Mouse (Mus musculus) hindbrain, embryonic 11.5 days (tissue): ENCODE measurements around the gene Slit1. TPM values are rescaled to one million over a fixed set of nuclear protein-coding genes. Genes with fewer than 3 reads are reported as not detected.
A peak's percentile ranks its signal among the peaks of the same experiment; 100 is the strongest.

Experiments
- ATAC-seq: fragments of 200-750 bp; cut with Nextera tagmentation; 2 replicates; pipeline ENCODE4 v1.8.0; 2017; ENCODE audit warnings: mild to moderate bottlenecking, moderate TSS enrichment, moderate library complexity; ENCODE audit not compliant: low FRiP score
- DNase-seq: peaks from one replicate; pipeline ENCODE4 v3.0.0-alpha.2; 2015; ENCODE audit warnings: low spot score
- H3K27ac ChIP-seq: fragments of 300-500 bp; sonication (generic); 2 replicates; pipeline ENCODE4 v1.5.1; 2014; ENCODE audit warnings: mild to moderate bottlenecking, low read depth, low read length
- H3K27me3 ChIP-seq: fragments of 300-500 bp; sonication (generic); 2 replicates; pipeline ENCODE4 v1.6.1; 2014; ENCODE audit warnings: mild to moderate bottlenecking, low read length, moderate library complexity, mixed read lengths; ENCODE audit not compliant: control insufficient read depth, insufficient read depth
- H3K36me3 ChIP-seq: fragments of 300-500 bp; sonication (generic); 2 replicates; pipeline ENCODE4 v1.6.1; 2014; ENCODE audit warnings: mild to moderate bottlenecking, low read length, moderate library complexity, mixed read lengths; ENCODE audit not compliant: control insufficient read depth, insufficient read depth
- H3K4me1 ChIP-seq: fragments of 300-500 bp; sonication (generic); replicated peaks from 2 replicates; pipeline ENCODE4 v1.6.1; 2014; ENCODE audit warnings: low read length, mixed read lengths; ENCODE audit not compliant: control insufficient read depth, insufficient read depth
- H3K4me2 ChIP-seq: fragments of 300-500 bp; sonication (generic); replicated peaks from 2 replicates; pipeline ENCODE4 v1.6.1; 2014; ENCODE audit warnings: mild to moderate bottlenecking, low read depth, low read length
- H3K4me3 ChIP-seq: fragments of 300-500 bp; sonication (generic); 2 replicates; pipeline ENCODE4 v1.5.1; 2014; ENCODE audit warnings: low read depth, low read length
- H3K9ac ChIP-seq: fragments of 300-500 bp; sonication (generic); 2 replicates; pipeline ENCODE4 v1.6.1; 2014; ENCODE audit warnings: low read depth, low read length
- H3K9me3 ChIP-seq: fragments of 300-500 bp; sonication (generic); 2 replicates; pipeline ENCODE4 v1.6.1; 2016; ENCODE audit warnings: low read length; ENCODE audit not compliant: control insufficient read depth
- WGBS: fragments of 180-500 bp; shearing (Covaris S2); extraction: QIAGEN DNeasy Blood & Tissue Kit; methylation state at CpG from one replicate; pipeline ENCODE4 v1.1.7; 2014; 5-methylcytosine and 5-hydroxymethylcytosine counted together
- polyA plus RNA-seq: library from polyadenylated mRNA; unstranded; fragments of >200 nt; fragmentation: Nextera tagmentation; extraction: Ambion mirVana; gene quantifications from 2 replicates; pipeline ENCODE4 v1.2.1, GENCODE M21; 2014

Gene Slit1
- polyA plus RNA-seq, 1 experiment from 2014 or later: 22.8 TPM

DNA sequence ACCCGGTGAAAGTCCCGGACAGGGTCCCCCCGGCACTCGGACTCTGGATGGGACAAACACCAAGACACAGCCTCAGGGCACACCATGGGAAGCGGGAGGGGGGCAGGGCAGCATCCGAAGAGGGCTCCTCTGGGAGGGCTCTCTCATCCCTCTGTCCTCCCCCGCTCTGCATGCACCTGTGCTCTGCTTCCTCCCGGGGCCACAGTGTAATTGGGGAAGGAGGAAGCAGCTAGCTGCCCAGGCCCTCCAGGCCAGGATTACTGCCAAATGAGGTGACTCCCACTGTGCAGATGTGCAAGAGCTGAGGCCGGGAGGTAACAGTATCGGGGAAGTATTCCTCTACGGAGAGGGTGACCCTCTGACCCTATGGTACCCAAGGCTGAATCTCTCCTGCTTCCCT is 142.8 kb downstream of the Slit1 start:
- Histone ChIP-seq H3K4me1 (no peaks in the 10 kb centered on the region), H3K9ac (no peak overlapping the region), H3K36me3 (no peaks in the 10 kb centered on the region), H3K27me3 (no peaks in the 10 kb centered on the region), H3K4me2 (no peak overlapping the region), H3K9me3 (no peaks in the 10 kb centered on the region), H3K4me3 (no peak overlapping the region), H3K27ac (no peak overlapping the region)
- ATAC-seq (no peak), DNase-seq (no peak)
- 56% methylated on average over 11 of the region's 11 CpGs for WGBS

- 89% methylated on average over 6 of the region's 6 CpGs for WGBS
Measured at GRCm38 (mm10) chr19:41597170-41597894, 146.1 kb downstream of the Slit1 start.

DNA sequence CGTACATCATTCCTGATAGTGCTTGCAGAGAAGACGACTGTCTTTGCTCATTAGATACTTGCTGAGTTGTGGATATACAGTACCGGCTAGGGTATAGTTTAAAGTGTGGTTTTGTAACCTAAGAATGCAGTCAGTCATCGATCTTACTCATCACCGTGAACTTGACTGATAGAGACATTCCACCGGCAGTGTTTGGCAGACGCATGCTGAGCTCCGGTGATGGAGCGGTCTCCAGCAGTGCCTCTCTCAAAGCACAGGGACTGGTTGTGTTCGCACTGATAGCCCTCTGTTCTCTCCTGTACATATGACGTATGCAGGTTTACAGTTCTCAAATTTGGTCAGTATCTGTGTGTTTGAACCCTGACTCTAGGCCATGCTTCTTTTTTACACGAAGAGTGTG is 151.7 kb downstream of the Slit1 start:
- ATAC-seq: no peak
- H3K9ac ChIP-seq: no peak overlapping the region
- 66% methylated on average over 12 of the region's 12 CpGs for WGBS

More at GRCm38 (mm10) chr19:41597170-41597894, 146.1 kb downstream of the Slit1 start:
- Histone ChIP-seq H3K9ac (no peak overlapping the region), H3K27ac (no peak overlapping the region), H3K9me3 (no peaks in the 10 kb centered on the region), H3K4me3 (no peak overlapping the region), H3K36me3 (no peaks in the 10 kb centered on the region), H3K27me3 (no peaks in the 10 kb centered on the region), H3K4me1 (no peaks in the 10 kb centered on the region), H3K4me2 (no peak overlapping the region)
- ATAC-seq (no peak), DNase-seq (no peak)

GRCm38 (mm10) chr19:41589681-41590080 is 153.8 kb downstream of the Slit1 start:
- WGBS: 77% methylated on average over 8 of the region's 8 CpGs

More for the DNA sequence above, 151.7 kb downstream of the Slit1 start:
- Histone ChIP-seq H3K27ac (no peak overlapping the region), H3K36me3 (no peaks in the 10 kb centered on the region), H3K9me3 (no peaks in the 10 kb centered on the region), H3K4me2 (no peak overlapping the region), H3K4me1 (no peaks in the 10 kb centered on the region), H3K27me3 (no peaks in the 10 kb centered on the region), H3K4me3 (no peak overlapping the region)
- DNase-seq: no peak

GRCm38 (mm10) chr19:41589026-41589425 is 154.4 kb downstream of the Slit1 start:
- 84% methylated on average over 7 of the region's 7 CpGs for WGBS
- Histone ChIP-seq H3K4me3 (no peak overlapping the region), H3K9ac (no peak overlapping the region), H3K4me1 (no peaks in the 10 kb centered on the region), H3K4me2 (no peak overlapping the region), H3K9me3 (no peaks in the 10 kb centered on the region), H3K36me3 (no peaks in the 10 kb centered on the region), H3K27me3 (no peaks in the 10 kb centered on the region), H3K27ac (no peak overlapping the region)
- ATAC-seq: no peak
- no peak for DNase-seq

More at GRCm38 (mm10) chr19:41589681-41590080, 153.8 kb downstream of the Slit1 start:
- no peaks in the 10 kb centered on the region for H3K4me1 ChIP-seq
- no peaks in the 10 kb centered on the region for H3K36me3 ChIP-seq
- DNase-seq (peak; percentile 18), ATAC-seq (no peak)
- H3K4me2 ChIP-seq: no peak overlapping the region
- no peaks in the 10 kb centered on the region for H3K27me3 ChIP-seq
- no peak overlapping the region for H3K4me3 ChIP-seq
- no peaks in the 10 kb centered on the region for H3K9me3 ChIP-seq
- no peak overlapping the region for H3K9ac ChIP-seq
- no peak overlapping the region for H3K27ac ChIP-seq

- Histone ChIP-seq H3K27me3 (no peaks in the 10 kb centered on the region), H3K9me3 (no peaks in the 10 kb centered on the region), H3K9ac (no peak overlapping the region), H3K36me3 (no peaks in the 10 kb centered on the region), H3K4me2 (no peak overlapping the region), H3K4me3 (no peak overlapping the region), H3K4me1 (no peaks in the 10 kb centered on the region), H3K27ac (no peak overlapping the region)
- no peak for DNase-seq
- no peak for ATAC-seq
- WGBS: 89% methylated on average over 20 of the region's 20 CpGs
Measured at GRCm38 (mm10) chr19:41587431-41588222, 155.8 kb downstream of the Slit1 start.

DNA sequence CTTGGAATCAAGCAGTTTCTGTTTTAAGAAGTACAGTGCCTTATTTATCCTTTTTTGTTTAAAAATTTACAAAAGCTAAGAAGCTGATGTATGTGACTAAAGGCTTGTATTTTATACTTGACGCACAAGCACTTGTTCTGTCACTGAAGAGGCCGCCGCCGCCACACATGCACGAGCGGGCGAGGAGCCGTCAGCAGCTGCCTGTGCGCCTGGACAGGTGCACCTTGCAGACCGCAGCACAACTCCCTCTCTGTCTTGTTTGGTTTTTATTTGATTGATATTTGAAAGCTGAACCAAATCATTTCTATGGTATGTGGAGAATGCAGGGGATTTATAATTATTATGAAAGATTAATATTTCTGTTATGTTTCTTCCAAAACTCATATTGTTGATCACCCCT is 156.7 kb downstream of the Slit1 start:
- WGBS: 94% methylated on average over 10 of the region's 10 CpGs
- no peaks in the 10 kb centered on the region for H3K9me3 ChIP-seq
- H3K9ac ChIP-seq: no peak overlapping the region
- H3K27ac ChIP-seq: no peak overlapping the region
- no peaks in the 10 kb centered on the region for H3K4me1 ChIP-seq
- no peaks in the 10 kb centered on the region for H3K27me3 ChIP-seq
- no peak overlapping the region for H3K4me2 ChIP-seq
- no peak for ATAC-seq
- DNase-seq: no peak
- H3K36me3 ChIP-seq: peaks cover 6% of the 10 kb centered on the region
- H3K4me3 ChIP-seq: no peak overlapping the region

DNA sequence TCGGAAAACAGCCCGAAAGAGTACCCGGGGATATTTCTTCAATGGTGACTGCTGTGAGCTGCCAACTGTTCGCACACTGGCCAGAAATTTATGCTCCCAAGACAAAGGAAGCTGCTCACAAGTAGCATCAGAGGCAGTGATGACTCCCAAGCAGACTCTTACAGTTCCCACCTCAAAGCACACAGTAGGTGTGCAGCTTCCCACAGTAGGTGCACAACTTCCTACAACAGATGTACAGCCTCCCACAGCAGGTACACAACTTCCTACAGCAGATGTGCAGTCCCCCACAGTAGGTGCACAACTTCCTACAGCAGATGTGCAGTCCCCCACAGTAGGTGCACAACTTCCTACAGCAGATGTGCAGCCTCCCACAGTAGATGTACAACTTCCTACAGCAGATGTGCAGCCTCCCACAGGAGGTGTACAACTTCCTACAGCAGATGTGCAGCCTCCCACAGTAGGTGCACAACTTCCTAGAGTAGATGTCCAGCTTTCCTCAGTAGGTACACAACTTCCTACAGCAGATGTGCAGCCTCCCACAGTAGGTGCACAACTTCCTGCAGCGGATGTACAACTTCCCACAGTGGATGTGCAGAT is 160.4 kb downstream of the Slit1 start:
- no peak for ATAC-seq
- Histone ChIP-seq H3K27ac (no peak overlapping the region), H3K9me3 (no peaks in the 10 kb centered on the region), H3K4me1 (no peaks in the 10 kb centered on the region), H3K27me3 (no peaks in the 10 kb centered on the region), H3K4me3 (no peak overlapping the region), H3K4me2 (no peak overlapping the region), H3K36me3 (peaks cover 7% of the 10 kb centered on the region), H3K9ac (no peak overlapping the region)
- DNase-seq: no peak
- WGBS: 98% methylated on average over 5 of the region's 5 CpGs
